Mouse (Mus musculus): ENCODE measurements around the gene Gatc. TPM values are rescaled to one million over a fixed set of nuclear protein-coding genes. Genes with fewer than 3 reads are reported as not detected.

The Gatc gene
- total RNA-seq, 2 experiments from 2014 or later, result 29.6 to 29.7 TPM

- no peak for DNase-seq
- intact Hi-C loops (cut with DNase I), result loop anchor here (10.0 kb wide), 1 partner anchor 148 kb away; no protein-coding TSS in a partner anchor
These were observed 44.6 kb downstream of the Gatc start for GRCm38 (mm10) chr5:115296347-115296746.

GRCm38 (mm10) chr5:115294173-115294572, 46.8 kb downstream of the Gatc start:
- DNase-seq, result no peak
- intact Hi-C loops (cut with DNase I), result loop anchor here (10.0 kb wide), 1 partner anchor 151 kb away; no protein-coding TSS in a partner anchor

- intact Hi-C loops (cut with DNase I), result no loop called here
- no peak for DNase-seq
These were observed 56.2 kb downstream of the Gatc start for GRCm38 (mm10) chr5:115284735-115285134.

Other genes starting within 250 kb of the Gatc start
- gene Gm10401, start 242.9 kb downstream of the Gatc start, total RNA-seq (2021), result not detected
- gene Acads, start 221.8 kb downstream of the Gatc start, total RNA-seq (2021), result 1 to 10 TPM; 9.1 to 9.4 TPM
- gene Unc119b, start 206.2 kb downstream of the Gatc start, total RNA-seq (2021), result 10 to 100 TPM; 22.4 to 25.6 TPM
- gene Mlec, start 183.0 kb downstream of the Gatc start, total RNA-seq (2021), result 10 to 100 TPM; 59.5 to 79.4 TPM
- gene Cabp1, start 146.8 kb downstream of the Gatc start, total RNA-seq (2021), result 10 to 100 TPM; 67.0 to 67.2 TPM
- gene Pop5, start 105.3 kb downstream of the Gatc start, total RNA-seq (2021), result 10 to 100 TPM; 27.4 to 31.8 TPM
- 100 to 1,000 TPM; 262 to 280 TPM for gene Rnf10, start 68.3 kb downstream of the Gatc start, total RNA-seq (2021)
- gene Coq5, start 61.5 kb downstream of the Gatc start, total RNA-seq (2021), result 10 to 100 TPM; 29.7 to 33.8 TPM
- gene Dynll1, start 40.2 kb downstream of the Gatc start, total RNA-seq (2021), result 100 to 1,000 TPM; 678 to 766 TPM
- gene Srsf9, start 14.0 kb downstream of the Gatc start, total RNA-seq (2021), result 10 to 100 TPM; 58.7 to 59.4 TPM
- gene Triap1, start within 50 bp of the Gatc start, total RNA-seq (2021), result 10 to 100 TPM; 30.3 to 30.5 TPM
- 100 to 1,000 TPM; 489 to 518 TPM for gene Cox6a1, start 7.8 kb upstream of the Gatc start, total RNA-seq (2021)
- 100 to 1,000 TPM; 110 to 114 TPM for gene Msi1, start 88.4 kb upstream of the Gatc start, total RNA-seq (2021)
- not detected for gene Pla2g1b, start 125.1 kb upstream of the Gatc start, total RNA-seq (2021)
- gene Sirt4, start 143.5 kb upstream of the Gatc start, total RNA-seq (2021), result 10 to 100 TPM; 28.4 to 31.5 TPM
- 10 to 100 TPM; 23.9 to 24.7 TPM for gene Pxn, start 165.5 kb upstream of the Gatc start, total RNA-seq (2021)
- gene Rplp0, start 218.3 kb upstream of the Gatc start, total RNA-seq (2021), result 100 to 1,000 TPM; 657 to 680 TPM
- 10 to 100 TPM; 85.8 to 87.0 TPM for gene Gcn1l1, start 224.1 kb upstream of the Gatc start, total RNA-seq (2021)